Mouse (Mus musculus) lung, embryonic 14.5 days (tissue): ENCODE measurements at regions not wholly inside any gene's neighbourhood (a gene's known extent, or its start where the extent isn't known, plus 50 kb on each side); places are given as distances from the start of the nearest gene placed in this dataset.
A peak's percentile ranks its signal among the peaks of the same experiment; 100 is the strongest.

Experiments
- ATAC-seq: fragments of 200-750 bp; cut with Nextera tagmentation; 2 replicates; pipeline ENCODE4 v1.8.0; 2017; ENCODE audit warnings: mild to moderate bottlenecking, moderate TSS enrichment, moderate library complexity; ENCODE audit not compliant: insufficient read depth
- DNase-seq: peaks from one replicate; pipeline ENCODE4 v3.0.0-alpha.2; 2015
- H3K27ac ChIP-seq: fragments of 300-500 bp; sonication (generic); 2 replicates; pipeline ENCODE4 v1.5.1; 2014; ENCODE audit warnings: low read depth, mild to moderate bottlenecking, moderate library complexity
- H3K27me3 ChIP-seq: fragments of 300-500 bp; sonication (generic); 2 replicates; pipeline ENCODE4 v1.6.1; 2014; ENCODE audit warnings: low read length, control low read depth; ENCODE audit not compliant: insufficient read depth
- H3K36me3 ChIP-seq: fragments of 300-500 bp; sonication (generic); 2 replicates; pipeline ENCODE4 v1.6.1; 2014; ENCODE audit warnings: control low read depth; ENCODE audit not compliant: insufficient read depth
- H3K4me1 ChIP-seq: fragments of 300-500 bp; sonication (generic); 2 replicates; pipeline ENCODE4 v1.6.1; 2014; ENCODE audit warnings: antibody characterized with exemption, control low read depth; ENCODE audit not compliant: insufficient read depth
- H3K4me2 ChIP-seq: fragments of 300-500 bp; sonication (generic); 2 replicates; pipeline ENCODE4 v1.6.1; 2014; ENCODE audit warnings: mild to moderate bottlenecking
- H3K4me3 ChIP-seq: fragments of 300-500 bp; sonication (generic); 2 replicates; pipeline ENCODE4 v1.5.1; 2014; ENCODE audit warnings: low read depth, low read length
- H3K9ac ChIP-seq: fragments of 300-500 bp; sonication (generic); 2 replicates; pipeline ENCODE4 v1.6.1; 2014
- H3K9me3 ChIP-seq: fragments of 300-500 bp; sonication (generic); 2 replicates; pipeline ENCODE4 v1.6.1; 2016; ENCODE audit warnings: low read depth, low read length, control low read depth
- CTCF ChIP-seq: IDR thresholded peaks from 2 replicates; pipeline ENCODE4 v1.5.1; 2016; ENCODE audit warnings: antibody characterized with exemption, low read depth
- WGBS: fragments of 180-500 bp; shearing (Covaris S2); extraction: QIAGEN DNeasy Blood & Tissue Kit; methylation state at CpG from one replicate; pipeline ENCODE4 v1.1.7; 2014; 5-methylcytosine and 5-hydroxymethylcytosine counted together

DNA sequence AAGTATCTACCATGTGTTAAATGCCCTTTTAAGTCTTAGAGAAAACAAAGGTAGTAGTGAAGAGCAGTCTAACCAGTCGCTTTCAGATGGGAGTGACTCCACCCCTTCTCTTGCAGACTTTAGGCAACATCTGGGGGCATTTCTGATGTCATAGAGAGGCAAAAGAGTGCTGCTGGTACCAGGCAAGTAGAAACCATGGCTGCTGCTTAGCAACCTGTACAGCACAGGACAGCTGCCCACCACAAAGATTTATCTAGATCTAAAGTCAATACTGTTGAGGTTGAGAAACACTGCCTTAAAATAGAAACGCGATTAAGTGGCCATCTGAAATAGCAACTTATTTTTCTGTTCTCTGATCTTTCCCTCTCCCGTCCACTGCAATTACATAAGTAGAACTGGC lies 178.8 kb downstream of the Rps29 start:
- WGBS = 59% methylated on average over 4 of the region's 4 CpGs
- Histone ChIP-seq H3K4me3 (no peak overlapping the region), H3K9me3 (no peaks in the 10 kb centered on the region), H3K27ac (no peak overlapping the region), H3K36me3 (no peaks in the 10 kb centered on the region), H3K4me1 (no peaks in the 10 kb centered on the region), H3K4me2 (no peak overlapping the region), H3K9ac (no peak overlapping the region), H3K27me3 (no peaks in the 10 kb centered on the region)
- 0 out of 2 replicates have a peak, but pooled peaks have one; percentile 41 for ATAC-seq
- DNase-seq = no peak
- no peak for TF ChIP-seq CTCF

DNA sequence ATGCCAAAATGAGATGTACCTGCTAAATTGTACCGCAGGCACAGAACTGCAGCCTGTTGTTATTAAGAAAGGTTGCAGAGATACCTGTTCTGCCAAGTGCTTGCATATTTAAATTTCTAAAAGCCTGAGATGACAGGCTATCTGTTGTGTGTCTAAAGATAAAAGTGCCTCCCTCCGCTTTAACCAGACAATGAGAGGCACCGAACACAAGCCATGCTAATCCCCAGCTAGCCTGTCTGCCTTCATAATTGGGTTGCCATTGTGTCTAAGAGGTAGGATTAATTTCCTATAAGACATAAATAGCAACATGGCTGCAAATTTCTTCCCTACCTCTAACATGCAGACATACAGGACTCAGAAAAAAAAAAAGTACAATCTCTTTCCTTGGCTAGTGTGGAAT lies 179.8 kb downstream of the Rps29 start:
- WGBS = 86% methylated on average over 3 of the region's 3 CpGs
- no peak for TF ChIP-seq CTCF
- Histone ChIP-seq H3K4me2 (no peak overlapping the region), H3K9me3 (no peaks in the 10 kb centered on the region), H3K4me1 (no peaks in the 10 kb centered on the region), H3K27me3 (no peaks in the 10 kb centered on the region), H3K36me3 (no peaks in the 10 kb centered on the region), H3K9ac (no peak overlapping the region), H3K4me3 (no peak overlapping the region), H3K27ac (no peak overlapping the region)
- ATAC-seq (no peak), DNase-seq (no peak)

DNA sequence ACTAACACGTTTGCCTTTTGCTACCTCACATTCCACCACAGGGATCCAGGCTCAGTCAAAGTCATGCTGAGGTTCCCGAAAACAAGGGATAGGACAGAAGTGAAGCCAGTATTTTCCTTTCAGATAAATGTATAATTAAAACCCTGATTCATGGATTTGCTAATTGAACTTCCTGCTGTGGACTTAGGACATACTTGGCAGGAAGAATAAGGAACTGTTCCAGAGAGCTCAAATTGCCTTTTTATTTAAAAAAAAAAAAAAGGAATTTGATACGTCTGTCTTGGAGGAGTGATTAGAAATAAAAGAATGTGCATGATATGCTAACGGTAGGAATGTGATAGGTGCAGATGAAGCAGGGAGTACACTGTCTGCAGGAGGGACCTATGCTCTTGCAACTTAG lies 181.7 kb downstream of the Rps29 start:
- ATAC-seq (no peak), DNase-seq (no peak)
- TF ChIP-seq CTCF = no peak
- no peak overlapping the region for H3K4me3 ChIP-seq
- no peaks in the 10 kb centered on the region for H3K36me3 ChIP-seq
- 45% methylated on average over 4 of the region's 4 CpGs for WGBS
- no peak overlapping the region for H3K4me2 ChIP-seq
- no peaks in the 10 kb centered on the region for H3K27me3 ChIP-seq
- no peaks in the 10 kb centered on the region for H3K9me3 ChIP-seq
- no peak overlapping the region for H3K9ac ChIP-seq
- H3K4me1 ChIP-seq = no peaks in the 10 kb centered on the region
- H3K27ac ChIP-seq = no peak overlapping the region

DNA sequence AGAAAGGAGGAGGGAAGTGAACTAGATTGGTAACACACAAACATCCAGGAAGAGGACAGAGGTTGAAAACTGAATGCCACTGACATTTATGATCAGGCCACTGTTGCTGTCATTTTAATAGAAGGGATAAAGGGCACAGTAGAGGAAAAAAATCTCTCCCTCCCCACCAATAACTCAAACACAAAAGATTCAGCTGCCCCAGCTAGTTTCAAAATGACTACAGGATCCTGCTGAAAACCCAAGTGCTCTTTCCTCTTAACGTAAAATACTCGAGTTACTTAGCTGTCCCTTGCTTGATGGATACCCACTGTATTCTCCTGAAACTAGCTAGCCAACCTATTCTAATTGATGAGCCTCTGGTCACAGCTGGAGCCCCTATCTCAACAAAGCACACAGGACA lies 211.7 kb downstream of the Rps29 start:
- TF ChIP-seq CTCF = no peak
- ATAC-seq (no peak), DNase-seq (no peak)
- 62% methylated on average over 2 of the region's 2 CpGs for WGBS
- Histone ChIP-seq H3K9me3 (no peaks in the 10 kb centered on the region), H3K9ac (no peak overlapping the region), H3K27ac (no peak overlapping the region), H3K4me2 (no peak overlapping the region), H3K36me3 (no peaks in the 10 kb centered on the region), H3K27me3 (no peaks in the 10 kb centered on the region), H3K4me3 (no peak overlapping the region), H3K4me1 (no peaks in the 10 kb centered on the region)

DNA sequence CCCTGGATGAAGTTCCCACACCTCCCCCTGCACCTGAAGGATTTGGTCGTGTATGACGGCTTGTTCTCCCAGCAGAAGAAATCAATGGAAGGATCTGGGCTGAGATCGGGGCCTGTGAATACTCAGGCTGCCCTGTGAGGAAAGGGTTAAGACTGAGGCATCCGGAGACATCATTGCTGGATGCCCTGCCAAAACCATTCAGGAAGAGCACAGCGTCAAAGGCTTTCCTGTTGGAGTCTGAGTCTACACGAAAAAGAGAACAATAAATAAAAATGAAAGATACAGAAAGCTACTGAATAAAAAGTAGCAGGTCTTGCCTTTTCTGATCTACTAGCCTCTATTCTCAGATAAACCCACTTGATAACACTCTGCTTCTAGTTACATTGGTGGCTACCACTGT lies 248.4 kb downstream of the Rps29 start:
- DNase-seq = peak; percentile 46
- WGBS = 32% methylated on average over 6 of the region's 6 CpGs
- no peak for ATAC-seq

DNA sequence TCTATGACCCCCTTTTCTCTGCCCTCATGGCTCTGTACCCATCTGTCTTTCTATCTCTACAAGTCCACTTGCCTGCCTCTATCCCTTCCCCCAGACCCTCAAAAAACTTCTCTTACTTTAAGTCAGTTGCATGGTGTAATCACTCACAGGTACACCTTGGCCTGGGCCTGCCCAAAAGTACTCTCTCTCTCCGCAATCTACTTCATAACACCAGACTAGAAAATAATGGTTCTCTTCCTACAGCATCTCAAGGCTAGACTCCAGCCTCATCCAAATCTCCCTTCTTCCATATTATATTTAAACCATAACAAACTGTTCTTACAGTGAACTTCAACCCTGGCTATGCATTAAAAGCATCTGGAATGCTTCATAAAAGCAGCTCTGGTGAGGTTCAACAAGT lies 254.2 kb downstream of the Rps29 start:
- 89% methylated on average over 1 of the region's 1 CpGs for WGBS
- no peaks in the 10 kb centered on the region for H3K9me3 ChIP-seq
- no peak overlapping the region for H3K27ac ChIP-seq
- no peak overlapping the region for H3K4me2 ChIP-seq
- no peaks in the 10 kb centered on the region for H3K4me1 ChIP-seq
- H3K4me3 ChIP-seq = no peak overlapping the region
- ATAC-seq (no peak), DNase-seq (no peak)
- no peak for TF ChIP-seq CTCF
- no peak overlapping the region for H3K9ac ChIP-seq
- H3K36me3 ChIP-seq = no peaks in the 10 kb centered on the region
- no peaks in the 10 kb centered on the region for H3K27me3 ChIP-seq

More for the DNA sequence above, 248.4 kb downstream of the Rps29 start:
- no peaks in the 10 kb centered on the region for H3K4me1 ChIP-seq
- H3K9me3 ChIP-seq = no peaks in the 10 kb centered on the region
- no peak overlapping the region for H3K9ac ChIP-seq
- TF ChIP-seq CTCF = no peak
- no peaks in the 10 kb centered on the region for H3K36me3 ChIP-seq
- H3K27ac ChIP-seq = no peak overlapping the region
- H3K4me3 ChIP-seq = no peak overlapping the region
- no peak overlapping the region for H3K4me2 ChIP-seq
- no peaks in the 10 kb centered on the region for H3K27me3 ChIP-seq

DNA sequence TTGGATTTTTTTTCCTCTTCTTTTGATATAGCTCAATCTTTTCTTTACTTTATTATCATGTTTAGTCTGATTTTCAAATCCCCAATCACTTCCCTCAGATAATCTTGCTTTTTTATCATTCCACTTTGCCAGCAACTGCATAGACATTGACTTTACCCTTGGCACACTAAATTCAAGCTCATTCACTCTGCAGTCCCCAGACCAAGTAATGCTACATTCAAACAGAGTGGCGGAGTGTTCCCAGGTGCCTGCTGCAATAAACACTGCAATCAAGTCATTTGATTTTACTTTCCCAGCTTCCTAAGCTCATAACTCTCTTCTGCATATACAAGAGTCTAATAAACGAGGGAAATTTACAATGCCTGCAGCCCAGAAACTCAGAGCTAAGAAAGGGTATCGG lies 269.8 kb downstream of the Rps29 start:
- Histone ChIP-seq H3K36me3 (no peaks in the 10 kb centered on the region), H3K9ac (no peak overlapping the region), H3K4me1 (no peaks in the 10 kb centered on the region), H3K9me3 (no peaks in the 10 kb centered on the region), H3K4me3 (no peak overlapping the region), H3K27ac (no peak overlapping the region), H3K27me3 (no peaks in the 10 kb centered on the region), H3K4me2 (no peak overlapping the region)
- 76% methylated on average over 3 of the region's 3 CpGs for WGBS
- DNase-seq (no peak), ATAC-seq (no peak)
- no peak for TF ChIP-seq CTCF

DNA sequence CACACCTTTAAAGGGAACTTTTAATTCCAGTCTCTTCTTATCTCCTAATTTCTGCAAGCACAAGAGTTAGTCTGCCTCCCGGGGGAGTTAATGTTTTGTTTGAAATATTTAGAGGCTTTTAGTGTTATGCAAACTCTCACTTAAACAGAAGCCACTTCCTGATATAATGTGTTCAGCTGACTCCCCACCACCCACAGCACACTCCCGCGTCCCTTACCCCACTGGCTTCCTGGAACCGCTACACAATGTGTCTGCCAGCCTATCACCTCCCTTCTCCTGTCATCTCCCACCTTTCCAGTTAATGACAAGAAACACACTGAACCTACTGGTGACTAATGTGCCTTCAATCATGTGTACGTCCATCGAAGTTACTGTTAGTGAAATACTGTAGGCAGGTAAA lies 276.5 kb downstream of the Rps29 start:
- no peak overlapping the region for H3K4me2 ChIP-seq
- no peaks in the 10 kb centered on the region for H3K36me3 ChIP-seq
- no peaks in the 10 kb centered on the region for H3K4me1 ChIP-seq
- no peak for TF ChIP-seq CTCF
- WGBS = 65% methylated on average over 6 of the region's 6 CpGs
- H3K27me3 ChIP-seq = no peaks in the 10 kb centered on the region
- no peaks in the 10 kb centered on the region for H3K9me3 ChIP-seq
- DNase-seq = no peak
- no peak overlapping the region for H3K27ac ChIP-seq
- ATAC-seq = no peak
- H3K9ac ChIP-seq = no peak overlapping the region
- no peak overlapping the region for H3K4me3 ChIP-seq
